In genomic region chr13:41022099-41022498, GRCm38 (mm10) we compare ENCODE assay signal across 23 mouse cellular contexts. TPM values are rescaled to one million over a fixed set of nuclear protein-coding genes. Genes with fewer than 3 reads are reported as not detected.
"Had no signal": no experiment of that assay in that cellular context is flagged by ENCODE, and none has a peak within 500 bp of the region (broad histone marks: within the 10 kb centered on the region; RNA-seq: fewer than 3 reads in every experiment).

No protein-coding gene starts in this region.

- DNase-seq: kidney, adult 18-20 months; kidney, adult 9 months; kidney, postnatal 14 days; kidney, postnatal 4 days; left cerebral cortex, postnatal 4 days; lung, embryonic 14.5 days; retina, postnatal 1 day; right cerebral cortex, postnatal 25 days; spleen, adult 18-20 months; thymus, adult 2 months; thymus, postnatal 25 days had no signal

- H3K27me3 ChIP-seq: intestine, embryonic 15.5 days; limb, embryonic 12.5 days; limb, embryonic 15.5 days; megakaryocyte, embryonic 14.5 days; midbrain, embryonic 13.5 days; neural tube, embryonic 13.5 days had no signal

- ATAC-seq: intestine, embryonic 15.5 days; lung, postnatal 0 days; midbrain, embryonic 13.5 days; midbrain, embryonic 16.5 days had no signal

- H3K36me3 ChIP-seq: intestine, embryonic 15.5 days had no signal

- H3K9ac ChIP-seq: intestine, embryonic 15.5 days; limb, embryonic 12.5 days; limb, embryonic 15.5 days; lung, embryonic 14.5 days; midbrain, embryonic 13.5 days; neural tube, embryonic 13.5 days had no signal

- H3K4me2 ChIP-seq: intestine, embryonic 15.5 days; limb, embryonic 12.5 days; limb, embryonic 15.5 days; lung, embryonic 14.5 days; midbrain, embryonic 13.5 days; neural tube, embryonic 13.5 days had no signal

- H3K9me3 ChIP-seq: intestine, embryonic 15.5 days; limb, embryonic 12.5 days; limb, embryonic 15.5 days; megakaryocyte, embryonic 14.5 days; midbrain, embryonic 10.5 days; midbrain, embryonic 13.5 days; neural tube, embryonic 13.5 days had no signal

- H3K27ac ChIP-seq: intestine, embryonic 15.5 days; limb, embryonic 12.5 days; limb, embryonic 15.5 days; midbrain, embryonic 10.5 days; midbrain, embryonic 13.5 days; neural tube, embryonic 13.5 days had no signal

- H3K4me3 ChIP-seq: intestine, embryonic 15.5 days; limb, embryonic 12.5 days; limb, embryonic 15.5 days; megakaryocyte, embryonic 14.5 days; midbrain, embryonic 10.5 days; midbrain, embryonic 13.5 days; myocyte; neural tube, embryonic 13.5 days had no signal

RNA-seq across cellular contexts. Expression of gene Mak, which starts 57.4 kb away (rescaled TPM):
- total RNA-seq: monocyte, adult 5-6 weeks; neutrophil, adult 5-6 weeks had no signal
